Mouse (Mus musculus) heart, adult 2 months (tissue): ENCODE results near the gene Map3k3. TPM values are rescaled to one million over a fixed set of nuclear protein-coding genes. Genes with fewer than 3 reads are reported as not detected.

Experiments used
- DNase-seq, 2 experiments: peaks; one replicate each; pipeline ENCODE4 v3.0.0; 2021
- H3K27ac ChIP-seq: fragments of 200-600 bp; 2 replicates; pipeline ENCODE4 v1.8.1; 2022
- H3K27me3 ChIP-seq: fragments of 200-500 bp; 2 replicates; pipeline ENCODE4 v1.6.1; 2012; ENCODE audit warnings: mild to moderate bottlenecking, low read length, inconsistent platforms, mixed read lengths; ENCODE audit not compliant: control insufficient read depth, insufficient read depth
- H3K36me3 ChIP-seq: fragments of 200-500 bp; 2 replicates; pipeline ENCODE4 v1.6.1; 2012; ENCODE audit warnings: low read length, inconsistent platforms; ENCODE audit not compliant: control insufficient read depth, insufficient read depth
- H3K4me1 ChIP-seq: fragments of 200-500 bp; 2 replicates; pipeline ENCODE4 v1.6.1; 2011; ENCODE audit warnings: low read length; ENCODE audit not compliant: control insufficient read depth, insufficient read depth
- H3K4me3 ChIP-seq: fragments of 200-600 bp; 2 replicates; pipeline ENCODE4 v1.8.1; 2022
- H3K79me2 ChIP-seq: fragments of 200-500 bp; replicated peaks from 2 replicates; pipeline ENCODE4 v1.6.1; 2012; ENCODE audit warnings: mild to moderate bottlenecking, inconsistent platforms, low read length, moderate library complexity, mixed read lengths; ENCODE audit not compliant: control insufficient read depth, insufficient read depth
- H3K9ac ChIP-seq: fragments of 200-500 bp; 2 replicates; pipeline ENCODE4 v1.6.1; 2012; ENCODE audit warnings: low read depth, mild to moderate bottlenecking, control low read depth, inconsistent platforms, low read length, mixed read lengths
- CTCF ChIP-seq: fragments of 200-600 bp; IDR thresholded peaks from 2 replicates; pipeline ENCODE4 v1.8.1; 2022; ENCODE audit warnings: antibody characterized with exemption, mild to moderate bottlenecking, moderate library complexity
- EP300 ChIP-seq: fragments of 200-500 bp; IDR thresholded peaks from 2 replicates; pipeline ENCODE4 v1.6.1; 2011; ENCODE audit warnings: low read depth, low read length, control low read depth; ENCODE audit not compliant: insufficient read depth
- POLR2A ChIP-seq: fragments of 200-500 bp; IDR thresholded peaks from 2 replicates; pipeline ENCODE4 v1.6.1; 2011; ENCODE audit warnings: mild to moderate bottlenecking, low read depth, low read length, control low read depth; ENCODE audit not compliant: insufficient read depth
- WGBS: fragments of 180-500 bp; shearing (Covaris S2); methylation state at CpG from one replicate; pipeline ENCODE4 v1.1.7; 2018; 5-methylcytosine and 5-hydroxymethylcytosine counted together
- intact Hi-C: fragments of 180-260 bp; cut with DNase I; formaldehyde crosslinking; loops from one replicate; pipeline ENCODE4 v1.15.1; 2025
- polyA plus RNA-seq: library from polyadenylated mRNA; depleted of rRNA; stranded (reverse); fragments of >200 nt; gene quantifications from 2 replicates; pipeline ENCODE4 v1.2.3, GENCODE M21; 2012
- total RNA-seq, 2 experiments: library from RNA; stranded (reverse); gene quantifications; 2 replicates each; pipeline ENCODE4 v1.2.3; 2021

The Map3k3 gene
- total and polyA plus RNA-seq, 3 experiments: 25.1 to 38.9 (median 36.0) TPM

GRCm38 (mm10) chr11:106192241-106192640 is 107.8 kb downstream of the Map3k3 start:
- Histone ChIP-seq H3K36me3 (peaks cover 3% of the 10 kb centered on the region; the same call in 1 of the 2 replicates), H3K4me1 (peaks cover 4% of the 10 kb centered on the region; the same call in 1 of the 2 replicates), H3K4me3 (no peak overlapping the region), H3K27me3 (no peaks in the 10 kb centered on the region), H3K27ac (no peak overlapping the region), H3K79me2 (no peaks in the 10 kb centered on the region), H3K9ac (no peak overlapping the region)
- intact Hi-C loops: loop anchor here (2.0 to 10.0 kb wide), 2 partner anchors 31 to 107 kb away; partner anchors contain the start of genes Gm10840, Limd2 and Map3k3
- no peak for DNase-seq
- TF ChIP-seq EP300: no peak
- TF ChIP-seq CTCF: no peak
- TF ChIP-seq POLR2A: no peak
- WGBS: 60% methylated on average over 5 of the region's 5 CpGs

- peak overlapping the region; percentile 86 for H3K27ac ChIP-seq
- no peaks in the 10 kb centered on the region for H3K79me2 ChIP-seq
- H3K27me3 ChIP-seq: no peaks in the 10 kb centered on the region
- peak overlapping the region; percentile 72 for H3K4me3 ChIP-seq
- intact Hi-C loops: loop anchor here (1.0 to 10.0 kb wide), 3 partner anchors 23 to 108 kb away; partner anchors contain the start of genes Ccdc47, Ddx42, Gm10840 and Limd2
- TF ChIP-seq EP300 (0 out of 2 replicates have a peak, but pooled peaks have one; percentile 21), CTCF (no peak)
- H3K9ac ChIP-seq: peak overlapping the region; percentile 84
- 7% methylated on average over 19 of the region's 19 CpGs for WGBS
- H3K4me1 ChIP-seq: peaks cover 4% of the 10 kb centered on the region; the same call in 1 of the 2 replicates
- peaks cover 3% of the 10 kb centered on the region; the same call in 1 of the 2 replicates for H3K36me3 ChIP-seq
- no peak for DNase-seq
Measured at GRCm38 (mm10) chr11:106192657-106193370, 108.4 kb downstream of the Map3k3 start.

- peaks cover 4% of the 10 kb centered on the region; the same call in 1 of the 2 replicates for H3K4me1 ChIP-seq
- H3K9ac ChIP-seq: peak overlapping the region; percentile 84
- H3K79me2 ChIP-seq: 0 out of 2 replicates have a peak, but pooled peaks cover 2% of the 10 kb centered on the region
- intact Hi-C loops: loop anchor here (1.0 to 10.0 kb wide), 3 partner anchors 23 to 109 kb away; partner anchors contain the start of genes Ccdc47, Ddx42, Gm10840 and Limd2
- under 1% methylated on average over 44 of the region's 44 CpGs for WGBS
- peaks cover 3% of the 10 kb centered on the region; the same call in 1 of the 2 replicates for H3K36me3 ChIP-seq
- H3K27ac ChIP-seq: peak overlapping the region; percentile 93
- DNase-seq: peak; percentile 95 to 97
- no peaks in the 10 kb centered on the region for H3K27me3 ChIP-seq
- TF ChIP-seq CTCF (peak; percentile 40), EP300 (0 out of 2 replicates have a peak, but pooled peaks have one; percentile 66), POLR2A (peak; percentile 96)
- peak overlapping the region; percentile 72 for H3K4me3 ChIP-seq
Measured at GRCm38 (mm10) chr11:106193371-106194154, 109.2 kb downstream of the Map3k3 start.

- Histone ChIP-seq H3K4me3 (peak overlapping the region; percentile 66), H3K27ac (peak overlapping the region; percentile 93), H3K4me1 (peaks cover 4% of the 10 kb centered on the region; the same call in 1 of the 2 replicates), H3K36me3 (peaks cover 3% of the 10 kb centered on the region; the same call in 1 of the 2 replicates), H3K27me3 (no peaks in the 10 kb centered on the region), H3K79me2 (0 out of 2 replicates have a peak, but pooled peaks cover 2% of the 10 kb centered on the region), H3K9ac (peak overlapping the region; percentile 48)
- TF ChIP-seq CTCF (no peak), EP300 (no peak), POLR2A (no peak)
- no peak for DNase-seq
- WGBS: 24% methylated on average over 3 of the region's 3 CpGs
- intact Hi-C loops: loop anchor here (10.0 kb wide), 1 partner anchor 109 kb away; the partner anchor contains the start of gene Map3k3
Measured at GRCm38 (mm10) chr11:106194155-106194541, 109.7 kb downstream of the Map3k3 start.

- intact Hi-C loops: loop anchor here (10.0 kb wide), 1 partner anchor 110 kb away; the partner anchor contains the start of gene Map3k3
- H3K27me3 ChIP-seq: no peaks in the 10 kb centered on the region
- H3K79me2 ChIP-seq: 0 out of 2 replicates have a peak, but pooled peaks cover 2% of the 10 kb centered on the region
- 95% methylated on average over 7 of the region's 7 CpGs for WGBS
- no peak overlapping the region; the same call in 1 of the 2 replicates for H3K27ac ChIP-seq
- no peak overlapping the region for H3K9ac ChIP-seq
- peaks cover 3% of the 10 kb centered on the region; the same call in 1 of the 2 replicates for H3K36me3 ChIP-seq
- no peak for TF ChIP-seq EP300
- no peak for TF ChIP-seq CTCF
- no peak for TF ChIP-seq POLR2A
- no peak overlapping the region for H3K4me3 ChIP-seq
- peaks cover 4% of the 10 kb centered on the region; the same call in 1 of the 2 replicates for H3K4me1 ChIP-seq
- no peak for DNase-seq
Measured at GRCm38 (mm10) chr11:106194891-106195290, 110.5 kb downstream of the Map3k3 start.
